Mouse (Mus musculus) adrenal gland, adult (tissue): Measurements from ENCODE around the gene Lrrc8b.

ENCODE experiments used
- DNase-seq, 2 experiments: peaks; one replicate each; pipeline ENCODE4 v3.0.0; 2022 to 2023; ENCODE audit warnings: low spot score in 1 of 2; ENCODE audit not compliant: inconsistent age in 2 of 2

Gene Lrrc8b

DNA sequence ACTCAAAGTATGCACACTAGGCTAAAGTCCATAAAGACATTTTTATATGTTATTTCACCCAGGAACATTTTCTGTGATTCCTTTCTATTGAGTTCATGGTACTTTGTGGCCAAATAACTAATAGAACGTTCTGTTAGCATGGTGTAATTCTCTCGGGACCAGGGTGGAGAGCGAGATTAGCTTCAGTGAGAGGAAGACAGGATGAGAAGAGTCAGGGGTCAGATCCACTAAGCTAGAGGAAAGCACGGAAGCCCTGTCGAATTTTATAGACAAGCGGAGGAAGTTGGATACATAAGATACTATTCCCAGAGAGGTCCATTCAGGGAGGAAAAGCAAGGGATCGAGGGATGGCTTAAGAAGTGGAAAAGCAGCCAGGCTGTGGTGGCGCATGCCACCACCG is 62.0 kb downstream of the Lrrc8b start:
- DNase-seq: no peak

DNA sequence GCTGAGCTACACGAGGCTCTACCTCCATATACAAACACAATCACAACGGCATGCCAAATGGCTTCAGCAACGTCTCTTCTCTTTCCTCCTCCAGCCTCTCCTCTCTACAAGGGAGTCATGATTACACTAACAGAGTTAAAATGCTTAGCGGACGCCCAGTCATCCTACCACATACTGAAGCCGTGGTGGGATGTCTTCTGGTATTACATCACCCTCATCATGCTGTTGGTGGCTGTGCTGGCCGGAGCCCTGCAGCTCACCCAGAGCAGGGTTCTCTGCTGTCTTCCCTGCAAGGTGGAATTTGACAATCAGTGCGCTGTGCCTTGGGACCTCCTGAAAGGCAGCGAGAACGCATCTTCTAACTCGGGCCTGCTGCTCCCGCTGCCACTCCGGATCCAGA is 64.1 kb downstream of the Lrrc8b start:
- DNase-seq: no peak

DNA sequence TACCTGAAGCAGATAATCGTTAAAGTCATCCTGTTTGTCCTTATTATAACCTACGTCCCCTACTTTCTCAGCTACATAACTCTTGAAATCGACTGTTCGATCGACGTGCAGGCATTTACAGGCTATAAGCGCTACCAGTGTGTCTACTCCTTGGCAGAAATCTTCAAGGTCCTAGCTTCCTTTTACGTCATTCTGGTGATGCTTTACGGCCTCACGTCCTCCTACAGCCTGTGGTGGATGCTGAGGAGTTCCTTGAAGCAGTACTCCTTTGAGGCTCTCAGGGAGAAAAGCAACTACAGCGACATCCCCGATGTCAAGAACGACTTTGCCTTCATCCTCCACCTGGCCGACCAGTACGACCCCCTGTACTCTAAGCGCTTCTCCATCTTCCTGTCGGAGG is 65.0 kb downstream of the Lrrc8b start:
- DNase-seq: no peak

DNA sequence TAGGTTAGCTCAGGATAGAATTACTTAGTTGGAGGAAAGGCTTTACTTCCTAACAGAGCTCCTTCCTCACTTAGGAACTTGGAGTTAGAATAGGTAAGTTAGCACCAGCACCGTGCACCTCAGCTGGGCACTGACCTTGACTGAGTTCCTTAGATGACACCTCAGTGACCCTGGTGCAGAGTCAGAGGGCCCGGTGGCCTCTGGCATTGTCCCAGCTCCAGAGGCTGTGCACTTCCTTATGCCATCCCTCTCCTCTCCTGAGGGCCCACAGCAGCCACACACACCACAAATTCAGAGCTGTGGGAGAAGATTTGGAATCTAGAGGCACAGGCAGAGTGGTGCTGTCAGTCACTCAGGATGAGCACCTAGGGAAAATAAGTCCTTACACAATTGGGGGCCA is 68.1 kb downstream of the Lrrc8b start:
- DNase-seq: peak in 1 of 2 experiments; percentile 65

DNA sequence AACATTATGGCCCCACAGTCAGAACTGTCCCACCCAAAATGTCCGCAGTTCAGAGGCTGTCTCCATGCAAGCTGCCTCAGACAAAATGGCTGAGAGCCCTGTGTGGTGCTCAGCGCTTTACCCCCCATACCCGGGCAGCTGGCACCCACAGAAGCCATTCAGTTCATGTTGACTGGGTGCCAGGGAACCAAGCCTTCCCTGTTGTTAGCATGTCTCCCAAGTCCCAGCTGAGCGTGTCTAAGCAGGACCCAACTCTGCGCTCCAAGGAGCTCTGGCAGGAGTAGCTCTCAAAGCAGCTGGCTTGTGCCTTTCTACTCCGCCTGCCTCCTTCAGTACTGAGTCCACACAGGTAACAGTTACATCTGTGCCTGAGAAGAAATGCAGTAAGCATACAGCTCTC is 68.7 kb downstream of the Lrrc8b start:
- no peak for DNase-seq

DNA sequence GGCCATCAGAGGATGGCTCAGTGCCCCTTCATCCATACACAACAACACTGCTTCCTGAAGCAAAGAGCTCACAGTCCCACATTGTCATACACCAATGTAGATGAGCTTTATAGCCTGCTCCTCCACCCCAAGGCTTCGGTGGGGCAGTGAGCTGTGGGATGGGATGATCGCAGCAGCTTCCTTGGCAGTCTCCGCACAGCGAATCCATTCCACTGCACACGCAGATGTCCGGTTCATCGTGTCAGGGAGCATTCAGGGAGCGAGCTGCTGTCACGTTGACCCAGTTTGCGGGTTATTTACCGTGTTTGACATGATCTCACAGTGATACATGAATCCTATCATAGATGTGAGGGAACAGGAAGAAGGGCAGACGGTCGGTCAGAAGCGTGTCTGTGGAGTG is 69.3 kb downstream of the Lrrc8b start:
- DNase-seq: no peak

DNA sequence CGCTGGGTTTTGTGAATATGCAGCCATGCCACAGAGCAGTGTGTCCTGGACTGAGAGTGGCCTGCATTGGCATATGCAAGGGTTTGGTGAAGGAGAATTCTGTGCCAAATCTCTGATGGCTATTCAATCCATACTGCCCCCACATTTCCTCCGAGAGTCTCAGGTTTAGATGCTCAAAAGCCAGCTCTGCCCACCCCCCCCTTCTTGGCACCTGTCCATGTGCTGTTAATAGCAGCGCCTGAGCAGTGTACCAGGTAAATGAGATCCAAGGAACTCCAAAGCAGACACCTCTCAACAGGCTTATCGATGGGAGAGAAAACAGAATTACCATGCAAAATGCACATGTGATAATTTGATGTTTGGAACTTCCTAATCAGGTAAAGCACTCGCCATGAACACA is 74.6 kb downstream of the Lrrc8b start:
- no peak for DNase-seq

DNA sequence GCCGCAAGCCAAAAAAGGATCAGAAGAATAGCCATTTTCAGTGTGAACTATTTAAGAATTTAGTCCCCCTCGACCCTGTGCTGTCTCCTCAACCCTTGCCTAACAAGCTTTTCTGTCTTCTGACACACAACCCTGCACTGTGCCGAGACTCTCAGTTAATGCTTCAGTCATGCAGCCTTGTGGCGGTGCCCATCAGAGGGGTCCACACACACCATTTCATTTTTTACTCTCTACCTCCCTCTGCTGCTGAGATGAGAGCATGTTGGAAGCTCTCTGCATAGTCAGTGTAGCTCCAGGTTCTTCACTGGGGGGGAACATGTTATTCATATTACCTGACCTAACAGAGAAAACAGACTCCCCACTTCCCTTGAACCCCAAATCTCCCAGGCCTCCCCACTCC is 75.8 kb downstream of the Lrrc8b start:
- DNase-seq: no peak

DNA sequence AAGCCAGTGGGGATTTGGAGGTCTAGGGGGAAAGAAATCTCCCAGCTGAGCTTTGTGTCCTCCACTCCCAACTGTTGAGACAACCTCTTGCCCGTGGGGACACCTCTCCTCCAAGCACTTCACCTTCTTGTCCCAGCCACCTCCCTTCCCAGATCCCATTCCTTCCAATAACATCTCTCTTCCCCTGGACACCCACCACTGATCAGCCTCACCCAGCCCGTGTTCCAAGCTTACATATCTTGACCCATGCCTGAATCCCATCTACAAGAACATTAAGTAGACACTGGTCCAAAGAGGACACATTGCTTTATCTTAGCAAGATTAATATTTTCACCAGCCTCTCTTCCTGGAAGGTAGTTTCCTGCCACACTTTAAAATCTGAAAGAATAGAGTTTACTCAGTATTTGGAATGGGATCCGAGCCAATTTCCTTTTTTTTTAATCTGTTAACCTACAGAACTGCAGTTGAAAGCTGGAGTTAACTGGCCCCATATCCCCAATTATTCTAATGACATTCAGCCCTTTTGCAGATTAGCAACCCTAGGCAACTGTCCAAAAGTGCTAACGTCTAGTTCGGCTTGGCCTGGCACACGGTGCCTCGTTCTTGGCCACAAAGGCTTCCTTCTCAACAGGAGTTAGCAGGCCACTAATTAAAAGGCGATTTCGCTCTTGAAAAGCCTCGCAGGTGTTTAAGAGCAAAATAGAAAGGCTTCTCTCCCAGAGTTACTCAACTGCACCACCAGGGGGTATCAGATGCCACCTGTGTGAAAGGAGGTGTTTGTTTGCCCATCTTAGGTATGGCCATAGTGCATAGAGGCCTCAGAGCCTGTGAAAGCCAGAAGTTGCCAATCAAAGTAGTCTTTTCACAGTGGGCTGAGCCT is 77.0 kb downstream of the Lrrc8b start:
- DNase-seq: peak in 1 of 2 experiments; percentile 58

DNA sequence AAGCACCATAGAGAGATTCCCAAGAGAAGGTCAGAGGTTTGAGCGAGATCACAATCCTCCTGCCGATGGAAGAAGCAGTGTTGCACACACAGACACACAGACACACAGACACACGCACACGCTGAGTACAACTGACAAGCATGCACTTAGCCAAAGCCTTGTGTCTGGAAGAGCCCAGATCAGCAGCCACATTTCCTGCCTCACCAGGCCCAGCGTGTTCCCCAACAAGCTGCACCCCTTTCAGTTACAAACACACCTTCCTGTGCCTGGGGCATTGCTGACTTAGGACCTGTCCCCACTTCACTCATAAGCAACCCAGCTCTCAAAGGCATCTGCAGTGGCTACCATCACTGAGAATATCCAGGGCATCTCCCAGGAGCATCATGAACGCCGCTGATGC is 77.8 kb downstream of the Lrrc8b start:
- DNase-seq: no peak

DNA sequence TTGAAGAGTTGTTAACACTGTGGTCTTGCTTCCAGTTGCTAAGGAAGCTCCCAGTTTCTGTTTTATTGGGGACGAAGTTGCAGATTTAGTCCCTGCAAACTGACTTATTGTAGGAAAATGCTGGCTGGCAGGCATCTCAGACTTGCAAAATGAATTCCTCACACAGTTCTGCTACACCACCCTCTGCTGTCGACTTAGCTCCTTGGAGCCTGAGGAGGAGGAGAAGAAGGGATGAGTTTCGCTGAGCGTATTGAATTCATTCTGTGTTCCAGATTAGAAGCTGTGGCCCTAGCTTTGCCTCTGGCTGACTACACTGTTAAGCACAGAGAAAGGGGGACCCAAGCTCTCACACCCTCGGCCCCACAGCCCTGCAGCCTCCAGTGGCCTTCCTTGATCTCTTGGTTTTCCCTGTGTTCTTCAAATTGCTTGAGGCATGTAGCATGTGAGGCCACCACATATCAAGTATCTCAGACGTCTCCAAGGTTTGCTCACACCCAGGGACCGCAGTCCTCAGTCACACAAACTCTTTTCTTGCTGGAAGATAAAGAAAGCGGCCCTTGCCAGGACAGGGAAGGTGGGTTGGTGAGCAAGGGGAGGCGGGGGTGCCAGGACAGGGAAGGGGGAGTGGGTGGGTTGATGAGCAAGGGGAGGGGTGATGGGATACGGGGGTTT is 78.8 kb downstream of the Lrrc8b start:
- no peak for DNase-seq

DNA sequence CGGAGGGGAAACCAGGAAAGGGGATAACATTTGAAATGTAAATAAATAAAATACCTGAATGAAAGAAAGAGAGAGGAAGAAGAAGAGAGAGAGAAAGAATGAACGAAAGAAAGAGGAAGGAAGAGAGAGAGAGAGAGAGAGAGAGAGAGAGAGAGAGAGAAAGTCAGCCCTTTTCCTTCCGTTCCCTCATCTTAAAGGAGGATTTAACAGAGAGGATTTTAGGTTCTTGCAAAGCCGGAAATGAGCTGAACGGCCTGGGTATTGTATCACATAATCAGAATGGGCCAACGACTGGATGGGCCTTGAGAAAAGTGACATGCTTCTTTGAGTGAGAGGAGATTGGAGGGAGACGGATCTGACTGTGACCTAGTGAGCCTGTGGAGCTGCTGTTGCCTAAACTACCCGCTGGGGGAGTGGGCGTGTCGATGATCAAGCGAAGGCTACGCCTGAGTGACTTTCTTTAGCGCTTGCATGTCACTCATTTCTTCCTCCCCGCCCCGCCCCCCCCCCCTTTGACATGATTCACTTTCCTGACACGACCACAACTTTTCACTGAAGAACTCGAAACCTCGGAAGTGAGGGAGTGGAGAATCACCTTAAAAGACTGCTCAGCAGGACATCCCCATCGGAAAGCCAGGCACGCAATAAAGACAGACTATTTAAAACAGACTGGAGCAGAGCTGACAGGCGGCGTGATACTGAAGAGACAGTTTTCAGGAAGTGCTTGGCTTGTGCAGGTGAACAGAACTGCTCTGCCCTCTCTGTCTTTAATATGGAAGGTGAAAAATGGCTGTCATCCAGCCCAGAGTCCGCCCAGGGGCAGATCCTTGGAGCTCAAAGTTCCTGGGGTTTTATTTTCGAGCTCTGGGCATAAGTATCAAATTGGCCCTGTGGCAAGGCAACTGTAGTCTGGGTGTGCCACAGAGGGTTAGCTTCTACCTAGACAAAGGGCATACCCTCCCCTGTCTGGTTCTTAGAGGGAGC is 79.6 kb downstream of the Lrrc8b start:
- DNase-seq: peak; percentile 87 to 93

DNA sequence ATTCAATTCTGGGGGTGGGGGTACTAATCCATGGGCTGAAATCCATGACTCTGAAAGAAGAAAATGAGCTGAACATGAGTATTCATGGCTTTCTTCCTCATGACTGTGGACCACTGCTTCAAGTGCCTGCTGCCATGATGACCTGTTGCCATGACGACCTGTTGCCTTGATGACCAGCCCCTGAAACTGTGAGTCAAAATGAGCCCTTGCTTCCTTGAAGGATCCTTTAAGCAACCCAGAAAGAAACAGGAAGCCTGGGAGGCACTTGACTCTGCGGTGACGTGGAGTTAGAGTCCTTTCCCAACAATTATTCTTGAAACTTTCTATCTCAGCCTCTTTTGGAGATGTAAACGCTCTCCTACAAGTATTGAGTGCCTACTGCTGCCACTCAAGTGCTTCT is 80.6 kb downstream of the Lrrc8b start:
- no peak for DNase-seq

DNA sequence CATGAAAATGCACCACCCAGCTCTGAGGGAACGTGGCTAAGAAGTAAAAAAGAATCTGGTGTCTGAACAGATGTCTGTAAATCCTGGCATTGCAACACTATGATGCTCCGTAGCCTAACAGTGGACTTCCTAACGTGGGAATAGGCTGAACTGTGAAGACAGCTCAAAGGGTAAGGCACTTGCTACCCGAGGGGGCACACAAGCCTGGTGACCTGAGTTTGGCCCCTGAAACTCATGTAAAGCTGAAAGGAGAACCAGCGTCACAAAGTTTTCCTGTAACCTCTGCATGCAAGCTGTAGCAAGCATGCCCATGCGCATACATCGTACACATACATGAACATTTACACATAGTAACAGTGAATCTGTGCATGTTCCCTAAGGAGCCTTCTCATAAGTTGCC is 81.0 kb downstream of the Lrrc8b start:
- DNase-seq: no peak

DNA sequence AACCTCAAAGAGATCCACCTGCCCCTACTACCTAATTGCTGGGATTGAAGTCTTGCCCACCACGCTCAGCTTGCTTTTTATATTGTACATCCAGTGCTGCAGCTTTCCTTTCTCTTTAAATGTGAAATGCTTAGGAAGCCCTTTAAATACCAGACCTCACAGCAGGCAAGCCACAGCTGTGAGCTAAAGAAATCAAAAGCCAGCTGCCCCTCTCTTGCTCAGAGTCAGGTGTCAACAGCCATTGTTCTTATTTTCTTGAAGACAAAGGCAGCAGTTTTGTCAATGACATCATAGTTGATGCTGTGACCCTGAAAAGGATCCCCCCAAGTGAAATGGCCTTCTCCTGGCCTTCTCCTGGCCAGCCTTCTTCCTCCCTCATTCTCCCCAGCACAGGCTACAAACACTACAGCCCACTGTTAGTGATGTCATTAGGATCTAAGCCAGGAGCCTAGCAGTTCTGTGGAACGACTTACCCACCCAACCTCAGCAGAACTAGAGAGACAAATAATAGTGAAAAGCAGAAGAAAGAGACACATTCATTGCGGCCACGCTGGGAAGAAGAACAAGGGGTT is 82.9 kb downstream of the Lrrc8b start:
- DNase-seq: no peak

DNA sequence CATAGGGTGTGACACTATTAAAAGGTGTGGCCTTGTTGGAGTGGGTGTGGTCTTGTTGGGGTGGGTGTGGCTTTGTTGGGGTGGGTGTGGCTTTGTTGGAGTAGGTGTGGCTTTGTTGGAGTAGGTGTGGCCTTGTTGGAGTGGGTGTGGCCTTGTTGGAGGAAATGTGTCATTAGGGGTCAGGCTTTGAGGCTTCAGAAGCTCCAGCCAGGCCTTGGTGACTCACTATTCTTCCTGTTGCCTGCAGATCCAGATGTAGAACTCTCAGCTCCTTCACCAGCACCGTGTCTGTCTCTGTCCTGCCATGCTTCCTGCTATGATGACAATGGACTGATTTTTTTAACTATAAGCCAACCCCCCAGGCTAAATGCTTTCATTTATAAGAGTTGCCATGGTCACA is 83.8 kb downstream of the Lrrc8b start:
- peak in 1 of 2 experiments; percentile 65 for DNase-seq

DNA sequence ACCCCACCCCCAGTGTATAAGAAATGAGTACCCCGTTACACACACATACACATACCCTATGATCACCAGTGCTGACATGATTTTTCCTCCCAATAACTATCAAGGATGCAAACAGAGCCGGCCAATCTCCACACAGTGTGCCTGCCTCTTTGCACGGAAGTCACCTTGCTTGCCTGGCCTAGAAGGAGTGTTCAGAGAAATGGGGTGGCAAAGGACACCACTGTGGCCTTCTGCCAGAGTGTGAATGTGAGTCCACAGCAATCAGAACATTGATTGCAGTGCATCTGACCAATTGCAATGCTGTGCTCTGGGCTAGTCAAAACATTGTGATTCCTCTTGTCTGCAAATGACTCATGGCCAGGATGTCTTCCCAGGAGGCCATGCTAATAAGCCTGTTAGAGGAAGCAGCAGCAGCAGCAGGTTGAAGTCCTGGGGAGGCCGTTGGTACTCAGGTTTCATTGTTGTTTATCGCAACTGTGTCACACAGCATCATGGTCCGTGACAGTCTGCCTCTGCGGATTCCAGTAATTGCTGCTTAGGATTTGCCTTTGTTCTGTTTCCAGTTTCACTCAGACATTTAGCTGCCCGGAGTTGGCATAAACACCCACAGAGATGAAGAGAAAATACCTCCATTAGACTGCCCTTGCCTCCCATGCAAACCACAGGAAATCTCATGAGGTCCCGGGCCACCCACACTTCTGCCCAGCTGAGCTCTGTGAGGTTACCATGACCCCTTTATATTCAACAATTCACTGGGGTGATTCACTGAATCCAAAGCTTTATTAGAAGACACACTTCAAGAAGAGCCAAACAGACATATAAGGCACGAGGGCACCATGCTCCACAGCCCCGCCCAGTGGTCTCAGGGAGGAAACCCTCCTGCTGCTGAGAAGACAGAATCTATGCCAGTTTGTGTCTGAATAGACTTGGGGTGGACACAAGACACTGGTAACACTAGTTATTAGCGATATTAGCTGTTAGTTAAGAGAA is 84.9 kb downstream of the Lrrc8b start:
- DNase-seq: peak in 1 of 2 experiments; percentile 68

DNA sequence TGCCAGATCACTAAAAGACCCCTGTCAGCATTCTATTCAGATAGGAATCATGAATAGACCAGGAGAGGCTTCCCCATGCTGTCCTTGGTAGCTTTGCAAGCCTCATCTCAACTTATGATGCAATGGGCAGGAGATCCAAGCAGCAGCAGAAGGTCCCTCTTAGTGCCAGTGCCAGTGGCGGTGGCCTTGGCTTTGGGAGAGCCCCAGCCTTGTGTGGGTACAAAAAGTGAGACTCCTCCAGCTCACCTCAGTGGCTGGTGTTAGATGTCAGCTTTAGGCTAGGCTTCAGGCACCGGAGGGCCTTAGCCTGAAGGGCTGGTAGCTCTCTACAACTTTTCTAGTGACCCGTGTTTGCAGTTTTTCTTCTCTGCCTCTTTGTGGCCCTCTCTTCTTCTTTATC is 85.6 kb downstream of the Lrrc8b start:
- DNase-seq: peak; percentile 51 to 76

DNA sequence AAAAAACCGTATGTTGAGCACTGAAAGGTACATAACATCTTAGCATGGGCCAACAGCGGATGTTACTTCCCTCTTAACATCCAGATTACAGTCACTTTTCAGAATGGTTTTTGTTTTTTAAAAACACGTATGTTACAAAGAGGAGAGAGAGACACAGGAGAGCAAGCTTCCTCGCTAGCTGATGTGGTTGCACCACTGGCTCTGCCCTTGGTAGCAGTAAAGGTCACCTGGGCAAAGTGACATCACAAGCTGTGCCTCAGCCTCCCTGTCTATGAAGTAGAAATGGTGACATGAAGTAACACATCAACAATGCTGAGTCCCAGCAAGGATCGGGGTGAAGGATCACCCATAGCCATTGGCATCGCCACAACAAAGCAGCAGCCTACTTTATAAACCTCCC is 93.2 kb downstream of the Lrrc8b start:
- no peak for DNase-seq

DNA sequence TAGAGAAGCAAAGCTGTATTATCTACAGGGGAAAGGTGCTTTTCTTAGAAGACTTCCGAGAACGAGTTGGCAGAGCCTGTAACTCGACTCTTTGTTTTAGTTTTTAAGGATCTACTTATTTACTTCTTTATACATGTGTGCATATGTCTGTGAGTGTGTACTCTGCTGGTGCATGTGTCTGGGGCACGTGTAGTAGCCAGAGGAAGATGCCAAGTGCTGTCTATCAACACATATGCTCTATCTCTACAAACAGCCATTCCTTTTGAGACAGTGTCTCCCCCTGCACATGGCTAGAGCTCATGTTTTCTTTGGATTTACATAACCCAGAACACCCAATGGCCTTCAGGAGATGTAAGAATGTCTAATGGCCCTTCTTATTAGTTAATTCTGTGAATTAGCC is 96.7 kb downstream of the Lrrc8b start:
- no peak for DNase-seq
